Mouse (Mus musculus) T-helper 2 cell (primary cell): ENCODE measurements at regions not wholly inside any gene's neighbourhood (a gene's known extent, or its start where the extent isn't known, plus 50 kb on each side); places are given as distances from the start of the nearest gene placed in this dataset.

ENCODE experiments used
- in situ Hi-C: fragments of 300-600 bp; cut with MboI, MseI; formaldehyde crosslinking; loops from one replicate; pipeline ENCODE4 v1.15.1; 2025; ENCODE audit warnings: high pct_unique_total_duplicates

- in situ Hi-C loops: no loop called here
Measured at GRCm38 (mm10) chr14:58605529-58605928, 535.2 kb downstream of the Fgf9 start.

GRCm38 (mm10) chr14:58598867-58599266 lies 528.5 kb downstream of the Fgf9 start:
- in situ Hi-C loops: no loop called here

DNA sequence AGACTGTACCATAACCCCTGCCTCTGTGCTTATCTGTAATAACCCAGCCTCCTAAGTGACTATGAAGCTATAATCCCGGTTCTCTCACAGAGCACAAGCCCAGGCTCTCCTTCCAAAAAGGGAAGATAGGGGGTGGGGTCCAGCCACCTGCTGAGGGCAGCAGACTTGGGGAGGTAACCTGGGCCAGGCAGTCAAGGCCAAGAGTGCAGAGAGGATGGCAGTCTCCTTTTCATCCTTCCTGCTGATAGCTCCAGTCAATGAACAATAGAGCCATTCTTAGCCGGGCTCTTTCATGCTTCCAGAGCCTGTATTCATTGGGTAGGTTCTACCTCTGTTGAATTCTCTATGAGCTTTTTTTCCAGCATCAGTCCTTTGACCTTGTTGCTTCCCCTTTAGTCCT lies 527.5 kb downstream of the Fgf9 start:
- in situ Hi-C loops: no loop called here

DNA sequence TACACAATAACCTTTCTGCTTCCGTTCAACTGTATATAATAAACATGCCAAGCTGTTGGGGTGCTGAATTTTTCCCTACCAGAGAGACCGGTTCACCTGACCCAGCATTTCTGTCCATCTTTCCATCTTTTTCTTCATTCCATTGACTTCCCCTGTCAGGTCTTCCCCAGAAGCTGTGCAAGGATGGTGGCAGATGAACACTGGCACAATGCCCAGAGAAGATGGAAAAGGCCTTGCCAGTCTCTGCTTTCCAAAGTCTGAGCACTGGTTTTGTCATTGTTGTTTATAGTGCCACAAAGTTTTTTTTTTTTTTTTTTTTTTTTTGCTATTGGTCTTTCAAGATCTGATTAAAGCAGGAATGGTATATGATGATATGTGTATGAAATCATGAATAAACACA lies 526.6 kb downstream of the Fgf9 start:
- in situ Hi-C loops: no loop called here

- in situ Hi-C loops: no loop called here
Measured at GRCm38 (mm10) chr14:58581806-58582205, 511.5 kb downstream of the Fgf9 start.

DNA sequence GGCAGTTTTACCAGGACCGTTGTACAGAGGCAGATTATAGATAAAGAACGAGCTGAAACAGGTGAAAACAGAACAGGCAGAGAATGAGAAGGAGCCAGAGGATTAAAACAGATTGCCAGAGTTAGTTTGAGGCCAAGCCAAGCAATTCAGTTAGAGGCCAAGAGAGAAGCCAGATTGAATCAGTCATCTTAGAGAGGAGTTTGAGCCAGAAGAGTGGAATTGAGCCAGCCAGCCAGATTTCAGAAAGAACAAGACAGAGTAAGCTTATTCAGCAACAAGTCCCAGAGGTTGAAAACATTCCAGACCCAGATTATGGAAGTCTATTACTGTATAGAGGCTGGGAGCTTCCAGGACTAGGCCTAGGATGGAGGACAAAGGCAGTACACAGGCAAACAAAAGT lies 499.7 kb downstream of the Fgf9 start:
- in situ Hi-C loops: no loop called here

DNA sequence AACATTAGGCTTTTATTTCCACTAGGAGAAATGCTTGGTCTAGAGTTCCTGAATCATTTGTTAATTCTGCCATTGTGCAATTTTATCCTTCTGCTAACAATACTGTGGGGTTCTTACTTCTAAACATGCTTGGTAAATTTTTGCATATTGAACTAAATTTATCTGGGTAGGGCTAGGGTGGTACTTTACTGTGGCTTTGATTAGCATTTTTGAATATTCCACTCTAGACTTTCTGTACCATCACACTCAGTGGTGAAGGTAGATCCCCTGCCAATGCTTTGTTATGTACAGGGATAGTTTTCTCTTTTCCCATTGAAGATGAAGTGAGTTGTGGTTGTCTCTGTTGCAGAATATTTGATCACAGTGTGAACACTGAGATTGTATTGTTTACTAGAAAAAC lies 497.1 kb downstream of the Fgf9 start:
- in situ Hi-C loops: no loop called here

DNA sequence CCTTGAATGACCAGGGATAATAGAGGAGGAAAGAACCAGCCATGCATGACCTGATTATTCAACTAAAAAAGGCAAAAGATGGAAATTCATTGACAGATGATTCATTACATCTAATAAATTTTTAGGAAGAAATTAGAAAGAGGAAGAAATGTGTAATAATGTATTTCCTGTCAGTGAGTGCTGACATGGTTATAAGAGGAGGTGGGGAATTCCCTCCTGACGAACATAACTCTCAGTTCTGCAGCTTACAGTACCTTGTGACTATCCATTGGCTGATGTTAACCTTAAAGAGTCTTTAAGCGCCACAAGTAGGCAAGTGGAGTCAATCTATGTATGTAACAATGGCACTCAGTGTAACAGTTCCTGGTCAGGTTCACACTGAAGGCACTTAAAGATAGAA lies 492.7 kb downstream of the Fgf9 start:
- in situ Hi-C loops: no loop called here

GRCm38 (mm10) chr14:58550785-58551184 lies 480.4 kb downstream of the Fgf9 start:
- in situ Hi-C loops: no loop called here

- in situ Hi-C loops: no loop called here
Measured at GRCm38 (mm10) chr14:58545778-58546177, 475.4 kb downstream of the Fgf9 start.

DNA sequence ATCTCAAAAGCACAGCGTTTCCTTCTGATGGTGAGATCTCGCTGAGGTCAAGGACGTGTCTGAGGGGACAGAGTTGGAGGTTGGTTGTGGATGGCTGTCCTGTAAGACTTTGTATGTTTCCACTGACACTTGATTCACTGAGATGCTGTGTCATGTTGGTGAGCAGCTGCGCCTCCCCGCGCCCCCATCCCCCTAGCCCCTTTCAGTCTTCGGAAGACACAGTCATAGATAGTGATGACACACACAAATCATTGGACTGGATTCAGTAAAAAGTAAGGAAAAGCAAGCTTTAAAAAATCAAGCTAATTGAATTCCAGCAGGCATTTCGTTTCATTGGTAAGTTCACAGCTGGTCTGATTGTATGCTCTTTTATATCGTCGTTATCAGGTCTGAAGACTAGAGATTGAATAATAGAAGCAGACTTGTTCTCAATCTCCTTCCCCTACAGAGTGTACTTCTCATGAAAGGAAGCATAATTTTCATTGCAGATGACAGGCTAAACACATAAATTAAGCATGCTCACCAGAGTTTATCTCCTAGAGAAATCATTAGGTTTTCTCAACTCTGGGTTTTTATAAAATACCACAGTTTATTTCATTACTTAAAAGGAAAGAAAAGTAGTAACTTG lies 472.9 kb downstream of the Fgf9 start:
- in situ Hi-C loops: no loop called here

DNA sequence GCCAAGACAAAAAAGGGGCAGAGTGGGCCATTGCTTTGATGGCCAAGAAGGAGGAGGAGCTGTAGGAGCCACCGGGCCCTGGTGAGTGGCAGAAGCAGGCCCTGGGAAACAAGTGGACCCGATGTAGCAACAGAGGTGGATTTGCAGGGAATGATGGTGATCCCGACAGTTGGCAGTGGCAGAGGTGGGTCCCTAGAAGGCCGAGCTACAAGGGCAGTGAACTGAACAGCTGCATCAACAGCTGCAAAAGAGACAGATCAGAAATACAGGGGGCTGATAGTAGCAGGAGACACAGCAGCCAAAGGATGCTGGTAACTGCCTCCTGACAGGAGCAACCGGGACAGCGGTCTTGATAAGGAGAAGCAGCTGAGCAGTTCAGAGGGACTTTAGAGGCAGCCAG lies 467.8 kb downstream of the Fgf9 start:
- in situ Hi-C loops: no loop called here

- in situ Hi-C loops: loop anchor here (25.0 kb wide), 1 partner anchor 484 kb away; no protein-coding TSS in a partner anchor
Measured at GRCm38 (mm10) chr14:58520976-58521549, 450.7 kb downstream of the Fgf9 start.

DNA sequence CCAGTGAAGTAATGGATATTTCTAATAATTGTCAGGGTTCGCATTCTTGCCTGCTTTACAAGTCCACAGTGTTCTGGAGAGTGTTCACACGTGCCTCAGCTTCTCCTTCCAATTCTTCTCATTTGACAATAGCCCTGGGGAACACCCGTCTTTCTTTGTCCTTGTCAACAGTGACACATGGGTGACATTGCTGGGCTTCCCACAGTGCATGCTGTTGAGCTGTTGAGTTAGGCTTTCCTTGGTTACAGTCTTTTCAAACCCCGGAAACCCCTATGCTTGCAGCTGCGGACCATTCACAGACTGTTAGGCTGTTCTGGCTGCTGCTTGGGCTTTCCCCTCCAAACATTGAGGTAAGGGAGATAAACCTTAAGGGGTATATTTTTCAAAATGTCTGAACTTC lies 450.0 kb downstream of the Fgf9 start:
- in situ Hi-C loops: loop anchor here (25.0 kb wide), 1 partner anchor 483 kb away; no protein-coding TSS in a partner anchor

DNA sequence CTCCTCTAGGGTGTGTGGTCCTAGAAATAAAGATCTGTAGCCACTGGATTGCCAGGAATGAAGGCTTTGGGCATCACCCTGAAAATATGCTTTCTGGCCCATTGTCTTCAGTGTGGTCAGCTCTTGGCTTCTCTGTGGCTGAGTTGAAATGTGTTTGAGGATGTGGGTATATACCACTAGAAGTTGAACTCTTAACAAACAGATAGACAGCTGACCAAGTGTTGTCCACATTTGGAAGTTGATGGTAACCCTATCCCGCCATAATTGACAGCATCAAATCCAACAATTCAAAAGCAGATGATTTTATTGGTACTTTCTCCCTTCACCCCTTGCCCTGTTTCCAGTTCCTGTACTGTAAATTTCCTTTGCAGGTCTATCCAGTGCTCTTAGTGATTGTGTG lies 448.7 kb downstream of the Fgf9 start:
- in situ Hi-C loops: loop anchor here (25.0 kb wide), 1 partner anchor 482 kb away; no protein-coding TSS in a partner anchor

DNA sequence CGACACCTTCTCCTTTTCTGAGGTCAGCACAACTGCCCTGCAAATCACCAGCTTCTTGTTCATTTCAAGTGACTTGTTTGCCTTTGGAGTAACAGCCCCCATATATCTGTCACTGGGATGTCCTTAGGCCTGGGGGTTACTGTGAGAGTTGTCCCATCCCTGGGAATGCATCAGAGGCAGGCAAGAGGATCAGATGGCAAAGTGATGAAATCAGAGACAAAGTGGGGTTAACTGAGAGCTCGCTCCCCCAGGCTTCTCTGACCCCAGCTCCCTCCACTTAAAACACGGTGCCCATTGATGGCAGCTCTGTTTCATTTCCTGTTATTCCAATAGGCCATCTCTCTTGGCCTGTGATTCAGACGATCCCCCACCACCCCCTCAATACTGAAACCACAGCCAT lies 446.2 kb downstream of the Fgf9 start:
- in situ Hi-C loops: loop anchor here (25.0 kb wide), 1 partner anchor 479 kb away; no protein-coding TSS in a partner anchor

DNA sequence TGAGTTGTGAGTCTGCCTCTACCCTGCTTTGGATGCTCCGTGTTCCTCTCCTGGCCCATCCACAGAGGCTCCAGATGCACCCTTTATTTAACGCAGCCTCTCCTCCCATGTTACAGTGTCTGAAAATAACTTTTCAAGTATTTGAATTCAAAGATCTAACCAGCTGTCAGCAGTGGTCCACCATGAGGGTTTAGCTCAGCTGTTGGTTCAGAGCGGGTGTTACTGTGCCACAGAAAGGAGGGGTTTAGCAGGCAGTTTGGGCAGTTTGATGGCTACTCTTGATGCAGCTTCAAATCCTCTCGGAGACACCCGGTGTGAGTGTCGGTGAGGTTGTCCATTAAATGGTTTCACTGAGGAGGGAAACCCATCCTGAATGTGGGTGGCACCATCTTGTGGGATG lies 441.8 kb downstream of the Fgf9 start:
- in situ Hi-C loops: loop anchor here (25.0 kb wide), 1 partner anchor 475 kb away; no protein-coding TSS in a partner anchor

GRCm38 (mm10) chr14:58511571-58511985 lies 441.2 kb downstream of the Fgf9 start:
- in situ Hi-C loops: loop anchor here (25.0 kb wide), 1 partner anchor 474 kb away; no protein-coding TSS in a partner anchor

DNA sequence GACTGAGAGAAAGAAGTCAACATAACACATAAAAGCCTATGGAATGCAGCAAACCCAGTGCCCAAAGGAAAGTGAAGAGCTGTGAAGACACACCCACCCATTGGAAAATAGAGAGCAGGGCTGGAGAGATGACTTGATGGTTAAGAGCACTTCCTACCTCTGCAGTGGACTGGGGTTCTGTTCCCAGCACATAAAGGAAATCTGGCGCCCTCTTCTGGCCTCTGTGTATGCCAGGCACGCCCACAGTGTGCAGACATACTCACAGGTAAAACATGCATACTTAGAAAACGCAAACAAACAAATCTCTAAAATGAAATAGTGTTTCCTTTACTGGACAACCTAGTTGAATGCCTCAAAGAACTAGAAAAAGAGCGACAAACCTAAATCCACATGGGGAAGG lies 440.4 kb downstream of the Fgf9 start:
- in situ Hi-C loops: loop anchor here (25.0 kb wide), 1 partner anchor 473 kb away; no protein-coding TSS in a partner anchor

DNA sequence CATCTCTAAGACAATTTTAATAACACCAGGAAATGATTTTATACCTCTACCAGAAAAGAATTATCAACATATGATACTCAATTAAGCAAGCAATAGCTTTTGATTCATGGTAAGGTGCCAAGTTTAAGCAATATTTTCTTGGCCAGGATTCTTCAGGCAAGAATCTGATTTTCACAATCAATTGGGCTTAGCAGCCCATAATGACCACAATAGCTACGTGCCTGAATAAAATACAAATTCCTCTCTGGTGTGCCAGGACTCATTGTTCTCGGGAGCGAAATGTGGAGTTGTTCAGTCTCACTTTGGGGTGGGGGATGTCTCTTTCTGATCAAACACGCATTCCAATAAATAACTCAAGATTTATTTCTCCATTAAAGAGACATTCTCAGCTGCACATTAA lies 438.8 kb downstream of the Fgf9 start:
- in situ Hi-C loops: loop anchor here (25.0 kb wide), 1 partner anchor 472 kb away; no protein-coding TSS in a partner anchor

- in situ Hi-C loops: loop anchor here (25.0 kb wide), 1 partner anchor 469 kb away; no protein-coding TSS in a partner anchor
Measured at GRCm38 (mm10) chr14:58506490-58506889, 436.1 kb downstream of the Fgf9 start.

DNA sequence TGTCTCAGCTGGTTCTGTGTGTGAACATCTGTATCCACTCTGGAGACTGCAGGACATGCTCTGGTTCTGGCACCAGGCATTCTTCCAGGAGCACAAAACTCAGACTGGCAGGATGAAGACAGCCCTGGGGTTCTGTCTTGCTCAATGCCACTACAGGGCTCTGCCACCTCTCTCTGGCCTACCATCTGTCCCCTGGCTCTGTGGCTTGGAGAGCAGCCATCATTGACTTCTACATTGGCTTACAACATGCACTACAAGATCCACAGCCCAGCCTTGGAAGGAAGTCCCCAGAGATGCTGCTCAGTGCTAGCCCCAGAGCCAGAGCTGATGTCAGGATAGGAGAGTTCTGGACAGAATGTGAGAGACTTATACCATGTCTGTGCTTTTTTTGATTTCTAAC lies 435.5 kb downstream of the Fgf9 start:
- in situ Hi-C loops: loop anchor here (25.0 kb wide), 1 partner anchor 469 kb away; no protein-coding TSS in a partner anchor

DNA sequence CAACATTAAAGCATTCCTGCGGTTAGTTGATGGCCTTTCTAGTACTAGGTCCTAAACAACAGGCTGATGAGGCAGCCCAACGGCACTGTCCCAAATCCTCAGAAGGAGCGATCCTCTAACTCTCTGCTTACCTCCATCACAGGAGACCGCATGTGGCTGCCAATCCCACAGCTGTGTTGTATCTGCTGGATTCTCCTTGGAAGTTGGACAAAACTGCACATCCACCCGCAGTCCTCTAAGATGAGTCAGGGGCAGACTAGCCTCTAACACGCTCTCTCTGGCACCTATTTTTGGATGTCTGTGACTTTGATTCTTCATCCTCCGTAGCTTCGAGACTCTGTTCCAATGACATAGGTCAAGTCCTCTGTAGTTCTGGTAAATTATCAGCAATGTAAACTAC lies 432.5 kb downstream of the Fgf9 start:
- in situ Hi-C loops: loop anchor here (25.0 kb wide), 1 partner anchor 466 kb away; no protein-coding TSS in a partner anchor
